Mouse (Mus musculus) intestine, embryonic 15.5 days (tissue): ENCODE results near the gene Gtf2f2. TPM values are rescaled to one million over a fixed set of nuclear protein-coding genes. Genes with fewer than 3 reads are reported as not detected.

Experiments
- ATAC-seq: fragments of 200-750 bp; cut with Nextera tagmentation; 2 replicates; pipeline ENCODE4 v1.8.0; 2017; ENCODE audit warnings: moderate TSS enrichment, moderate library complexity
- H3K27ac ChIP-seq: fragments of 300-500 bp; sonication (generic); 2 replicates; pipeline ENCODE4 v1.5.1; 2015; ENCODE audit warnings: mild to moderate bottlenecking, inconsistent platforms
- H3K27me3 ChIP-seq: fragments of 300-500 bp; sonication (generic); replicated peaks from 2 replicates; pipeline ENCODE4 v1.6.1; 2015; ENCODE audit warnings: inconsistent platforms
- H3K36me3 ChIP-seq: fragments of 300-500 bp; sonication (generic); 2 replicates; pipeline ENCODE4 v1.6.1; 2015; ENCODE audit warnings: inconsistent platforms
- H3K4me1 ChIP-seq: fragments of 300-500 bp; sonication (generic); replicated peaks from 2 replicates; pipeline ENCODE4 v1.6.1; 2015; ENCODE audit warnings: inconsistent platforms
- H3K4me2 ChIP-seq: fragments of 300-500 bp; sonication (generic); replicated peaks from 2 replicates; pipeline ENCODE4 v1.6.1; 2015; ENCODE audit warnings: mild to moderate bottlenecking, inconsistent platforms
- H3K4me3 ChIP-seq: fragments of 300-500 bp; sonication (generic); replicated peaks from 2 replicates; pipeline ENCODE4 v1.5.1; 2015; ENCODE audit warnings: inconsistent platforms
- H3K9ac ChIP-seq: fragments of 300-500 bp; sonication (generic); 2 replicates; pipeline ENCODE4 v1.6.1; 2015; ENCODE audit warnings: inconsistent platforms
- H3K9me3 ChIP-seq: fragments of 300-500 bp; sonication (generic); 2 replicates; pipeline ENCODE4 v1.6.1; 2016; ENCODE audit warnings: inconsistent platforms
- WGBS: fragments of 180-500 bp; shearing (Covaris S2); methylation state at CpG from one replicate; pipeline ENCODE4 v1.1.7; 2015; 5-methylcytosine and 5-hydroxymethylcytosine counted together
- polyA plus RNA-seq: library from polyadenylated mRNA; unstranded; fragments of >200 nt; fragmentation: Nextera tagmentation; extraction: Ambion mirVana; gene quantifications from 2 replicates; pipeline ENCODE4 v1.2.1, GENCODE M21; 2015

Gene Gtf2f2
- polyA plus RNA-seq, 1 experiment from 2014 or later: 37.2 TPM

- Histone ChIP-seq H3K4me3 (no peak overlapping the region), H3K9ac (no peak overlapping the region), H3K36me3 (peaks cover 30% of the 10 kb centered on the region), H3K27me3 (no peaks in the 10 kb centered on the region), H3K4me1 (peaks cover 7% of the 10 kb centered on the region; the same call in 1 of the 2 replicates), H3K4me2 (no peak overlapping the region), H3K9me3 (no peaks in the 10 kb centered on the region), H3K27ac (no peak overlapping the region)
- ATAC-seq: no peak
- 86% methylated on average over 6 of the region's 6 CpGs for WGBS
Observed at GRCm38 (mm10) chr14:75849842-75850568, 160.7 kb downstream of the Gtf2f2 start.

DNA sequence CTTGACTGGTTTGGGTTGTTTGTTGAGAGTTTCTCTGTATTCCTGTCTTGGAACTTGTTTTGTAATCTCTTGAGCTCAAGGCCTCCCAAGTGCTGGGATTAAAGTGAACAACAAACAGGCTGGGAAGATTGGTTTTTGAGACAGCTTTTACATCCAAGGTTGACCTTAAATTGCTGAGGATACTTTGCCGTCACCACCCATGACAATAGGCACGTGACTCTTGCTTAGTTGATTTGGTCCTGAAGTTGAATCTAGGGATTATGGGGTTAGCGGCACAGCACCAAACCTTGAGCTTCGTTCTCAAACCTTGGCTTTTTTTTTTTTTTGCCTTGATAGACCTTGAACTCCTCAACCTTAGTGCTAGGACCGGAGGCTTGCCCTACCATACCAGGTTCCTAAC lies 161.4 kb downstream of the Gtf2f2 start:
- Histone ChIP-seq H3K4me1 (peaks cover 7% of the 10 kb centered on the region; the same call in 1 of the 2 replicates), H3K4me3 (no peak overlapping the region), H3K27me3 (no peaks in the 10 kb centered on the region), H3K4me2 (no peak overlapping the region), H3K9ac (no peak overlapping the region), H3K36me3 (peaks cover 30% of the 10 kb centered on the region), H3K27ac (no peak overlapping the region), H3K9me3 (no peaks in the 10 kb centered on the region)
- no peak for ATAC-seq
- WGBS: 82% methylated on average over 5 of the region's 5 CpGs

DNA sequence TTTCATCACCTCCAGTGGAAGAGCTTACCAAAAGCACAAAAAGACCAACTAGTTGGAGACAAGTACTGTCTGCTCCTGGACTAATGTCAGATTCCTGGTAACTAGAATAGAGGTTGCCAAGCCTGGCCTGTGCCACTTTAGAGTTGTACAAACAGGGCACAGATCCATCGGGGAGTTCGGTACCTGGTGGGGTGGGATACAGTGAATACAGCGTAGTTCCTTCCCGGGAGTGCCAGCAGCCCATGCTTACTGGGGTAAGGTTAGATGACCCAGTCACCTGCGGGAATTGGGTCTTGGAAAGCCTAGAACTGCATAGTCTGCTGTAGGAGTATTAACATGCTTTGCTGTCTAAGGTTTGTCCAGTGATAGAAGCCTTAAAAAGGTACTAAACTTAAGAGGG lies 162.2 kb downstream of the Gtf2f2 start:
- Histone ChIP-seq H3K27ac (no peak overlapping the region), H3K9me3 (no peaks in the 10 kb centered on the region), H3K4me2 (no peak overlapping the region), H3K4me3 (no peak overlapping the region), H3K9ac (no peak overlapping the region), H3K36me3 (peaks cover 30% of the 10 kb centered on the region), H3K27me3 (no peaks in the 10 kb centered on the region), H3K4me1 (peaks cover 7% of the 10 kb centered on the region; the same call in 1 of the 2 replicates)
- 95% methylated on average over 5 of the region's 5 CpGs for WGBS
- ATAC-seq: no peak

DNA sequence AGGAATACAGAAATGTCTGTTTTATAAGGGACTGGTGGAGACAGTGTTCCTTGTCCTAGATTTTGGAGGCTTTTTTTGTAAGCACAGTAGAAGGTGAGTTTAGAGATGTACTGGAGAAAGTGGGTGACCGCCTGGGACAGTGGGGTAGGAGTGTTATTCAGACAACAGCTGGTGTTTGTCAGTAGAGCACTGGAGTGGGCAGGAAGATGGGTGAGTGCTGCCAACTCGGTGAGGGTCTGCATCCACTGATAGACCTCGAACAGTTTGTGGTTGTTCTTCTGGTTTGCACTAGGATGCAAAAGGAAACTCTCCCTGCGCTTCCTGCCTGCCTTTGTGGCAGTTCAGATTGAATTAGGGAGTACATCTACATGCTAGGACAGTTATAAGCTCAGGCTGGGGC lies 163.0 kb downstream of the Gtf2f2 start:
- no peak overlapping the region for H3K4me3 ChIP-seq
- H3K27ac ChIP-seq: no peak overlapping the region
- H3K9ac ChIP-seq: 0 out of 2 replicates have a peak overlapping the region, but pooled peaks have one; percentile 11
- ATAC-seq: no peak
- peaks cover 7% of the 10 kb centered on the region; the same call in 1 of the 2 replicates for H3K4me1 ChIP-seq
- 0 out of 2 replicates have a peak overlapping the region, but pooled peaks have one; percentile 25 for H3K4me2 ChIP-seq
- H3K27me3 ChIP-seq: no peaks in the 10 kb centered on the region
- H3K9me3 ChIP-seq: no peaks in the 10 kb centered on the region
- WGBS: 82% methylated on average over 4 of the region's 4 CpGs
- peaks cover 30% of the 10 kb centered on the region for H3K36me3 ChIP-seq

Other genes starting within 250 kb of the Gtf2f2 start
- gene Slc25a30, start 223.8 kb downstream of the Gtf2f2 start, polyA plus RNA-seq: 2.3 and 3.0 TPM in 2 replicates
- gene Tpt1, start 165.8 kb downstream of the Gtf2f2 start, polyA plus RNA-seq: 988 and 1,053 TPM in 2 replicates
- gene Kctd4, start 55.9 kb downstream of the Gtf2f2 start, polyA plus RNA-seq: 0.42 and 0.59 TPM in 2 replicates
- gene Gpalpp1, start 99.9 kb upstream of the Gtf2f2 start, polyA plus RNA-seq: 10.1 and 10.5 TPM in 2 replicates
- gene Nufip1, start 100.0 kb upstream of the Gtf2f2 start, polyA plus RNA-seq: 15.6 and 17.4 TPM in 2 replicates